Mouse (Mus musculus) spleen, adult 2 months (tissue): ENCODE data around the gene Usp2. TPM values are rescaled to one million over a fixed set of nuclear protein-coding genes. Genes with fewer than 3 reads are reported as not detected.
A peak's percentile ranks its signal among the peaks of the same experiment; 100 is the strongest.

Experiments used
- DNase-seq, 2 experiments: peaks; one replicate each; pipeline versions ENCODE4 v3.0.0 to v3.0.0-alpha.2; 2012 to 2021; ENCODE audit warnings: low spot score in 2 of 2, low read depth in 1 of 2
- H3K27ac ChIP-seq: fragments of 200-500 bp; 2 replicates; pipeline ENCODE4 v1.5.1; 2012; ENCODE audit warnings: low read length, inconsistent platforms; ENCODE audit not compliant: insufficient read depth
- H3K27me3 ChIP-seq: fragments of 200-500 bp; 2 replicates; pipeline ENCODE4 v1.6.1; 2012; ENCODE audit warnings: mild to moderate bottlenecking, moderate library complexity, low read length, inconsistent platforms; ENCODE audit not compliant: control insufficient read depth, insufficient read depth
- H3K36me3 ChIP-seq: fragments of 200-500 bp; 2 replicates; pipeline ENCODE4 v1.6.1; 2012; ENCODE audit warnings: mild to moderate bottlenecking, low read length, inconsistent platforms; ENCODE audit not compliant: control insufficient read depth, insufficient read depth
- H3K4me1 ChIP-seq: fragments of 200-500 bp; 2 replicates; pipeline ENCODE4 v1.6.1; 2011; ENCODE audit warnings: inconsistent platforms; ENCODE audit not compliant: control insufficient read depth, insufficient read depth, insufficient read length
- H3K4me3 ChIP-seq: fragments of 200-500 bp; 2 replicates; pipeline ENCODE4 v1.5.1; 2011; ENCODE audit warnings: mild to moderate bottlenecking, inconsistent platforms; ENCODE audit not compliant: insufficient read depth, insufficient read length; ENCODE audit errors: extremely low read depth
- CTCF ChIP-seq: fragments of 200-500 bp; IDR thresholded peaks from 2 replicates; pipeline ENCODE4 v1.5.1; 2011; ENCODE audit warnings: mild to moderate bottlenecking, inconsistent platforms; ENCODE audit not compliant: insufficient read depth, insufficient read length, insufficient replicate concordance; ENCODE audit errors: extremely low read depth
- POLR2A ChIP-seq: fragments of 200-500 bp; IDR thresholded peaks from 2 replicates; pipeline ENCODE4 v1.6.1; 2011; ENCODE audit warnings: low read depth, low read length, inconsistent platforms
- WGBS: fragments of 180-500 bp; shearing (Covaris S2); methylation state at CpG from one replicate; pipeline ENCODE4 v1.1.7; 2018; 5-methylcytosine and 5-hydroxymethylcytosine counted together
- polyA plus RNA-seq: library from polyadenylated mRNA; depleted of rRNA; stranded (reverse); fragments of >200 nt; gene quantifications from 2 replicates; pipeline ENCODE4 v1.2.3, GENCODE M21; 2012

The Usp2 gene
- polyA plus RNA-seq, 1 experiment = 0.65 TPM

DNA sequence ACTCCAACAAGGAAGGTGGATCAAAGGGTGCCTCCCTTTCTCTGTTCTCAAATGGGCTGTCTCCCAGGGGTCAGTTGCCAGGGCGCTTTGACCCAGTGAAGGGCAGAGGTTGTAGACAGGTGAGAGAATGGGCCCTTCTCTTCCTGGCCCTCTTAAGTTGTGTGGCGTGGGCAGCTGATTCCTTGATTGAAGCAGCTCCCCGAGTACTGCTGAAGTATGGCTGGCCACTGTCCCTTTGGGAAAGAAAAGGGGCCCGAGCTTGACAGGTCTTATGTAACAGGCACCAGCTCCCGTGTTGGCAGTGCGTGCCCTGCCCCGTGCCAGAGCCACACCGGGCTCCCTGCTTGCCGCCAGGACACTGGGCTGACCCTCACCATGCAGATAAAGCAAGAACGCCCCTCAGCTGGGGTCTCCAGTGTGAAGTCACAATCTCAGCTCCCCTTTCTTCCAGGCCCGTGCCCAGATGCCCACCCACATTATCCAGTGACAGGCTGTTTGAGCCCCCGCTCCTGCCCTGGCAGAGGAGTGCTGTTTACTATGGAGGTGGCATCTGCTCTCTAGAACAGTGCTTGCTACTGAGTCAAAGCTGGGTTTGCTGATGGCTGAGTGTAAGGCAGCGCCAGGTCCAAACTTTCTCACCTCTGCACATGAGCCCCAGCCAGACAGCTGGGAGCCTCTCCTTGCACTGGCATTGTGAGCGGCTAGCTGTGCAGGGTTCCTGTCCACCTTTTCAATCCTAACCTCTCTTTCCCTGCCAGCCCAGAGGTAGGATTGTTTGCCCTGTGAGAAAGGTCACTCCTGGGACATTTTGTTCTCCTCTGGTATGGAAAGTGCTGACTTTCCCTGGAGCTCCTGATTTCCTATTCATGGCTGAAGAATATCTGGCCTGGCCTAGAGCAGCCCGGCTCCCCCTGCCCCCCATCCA, 19.2 kb downstream of the Usp2 start:
- H3K4me3 ChIP-seq = no peak overlapping the region
- no peak for TF ChIP-seq CTCF
- TF ChIP-seq POLR2A = no peak
- WGBS = 94% methylated on average over 15 of the region's 15 CpGs
- no peaks in the 10 kb centered on the region for H3K36me3 ChIP-seq
- peaks cover 18% of the 10 kb centered on the region; the same call in 1 of the 2 replicates for H3K4me1 ChIP-seq
- no peak overlapping the region for H3K27ac ChIP-seq
- no peak for DNase-seq
- peaks cover 9% of the 10 kb centered on the region for H3K27me3 ChIP-seq

DNA sequence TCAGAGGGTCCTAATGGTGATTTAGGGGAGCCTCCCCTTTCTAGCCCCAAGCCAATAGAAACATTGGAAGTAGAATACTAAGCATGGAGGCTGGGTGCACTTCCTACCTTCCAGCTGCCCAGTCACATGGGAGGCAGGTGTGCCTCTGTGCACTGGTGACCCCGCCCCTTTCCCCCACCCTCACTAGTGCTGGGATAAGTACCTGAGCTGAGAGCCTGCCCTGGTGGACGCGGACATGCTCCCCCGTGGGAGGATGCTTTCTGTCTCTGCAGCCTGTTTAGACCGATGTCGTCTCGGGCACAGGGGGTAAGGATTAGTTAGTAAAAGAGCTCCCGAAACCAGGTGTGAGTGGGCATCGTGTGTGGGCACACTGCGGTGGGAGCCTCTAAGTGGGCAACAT, 20.1 kb downstream of the Usp2 start:
- H3K4me1 ChIP-seq = peaks cover 18% of the 10 kb centered on the region; the same call in 1 of the 2 replicates
- TF ChIP-seq CTCF (no peak), POLR2A (no peak)
- peaks cover 9% of the 10 kb centered on the region for H3K27me3 ChIP-seq
- no peak for DNase-seq
- 87% methylated on average over 10 of the region's 10 CpGs for WGBS
- H3K4me3 ChIP-seq = no peak overlapping the region
- no peak overlapping the region for H3K27ac ChIP-seq
- H3K36me3 ChIP-seq = no peaks in the 10 kb centered on the region

DNA sequence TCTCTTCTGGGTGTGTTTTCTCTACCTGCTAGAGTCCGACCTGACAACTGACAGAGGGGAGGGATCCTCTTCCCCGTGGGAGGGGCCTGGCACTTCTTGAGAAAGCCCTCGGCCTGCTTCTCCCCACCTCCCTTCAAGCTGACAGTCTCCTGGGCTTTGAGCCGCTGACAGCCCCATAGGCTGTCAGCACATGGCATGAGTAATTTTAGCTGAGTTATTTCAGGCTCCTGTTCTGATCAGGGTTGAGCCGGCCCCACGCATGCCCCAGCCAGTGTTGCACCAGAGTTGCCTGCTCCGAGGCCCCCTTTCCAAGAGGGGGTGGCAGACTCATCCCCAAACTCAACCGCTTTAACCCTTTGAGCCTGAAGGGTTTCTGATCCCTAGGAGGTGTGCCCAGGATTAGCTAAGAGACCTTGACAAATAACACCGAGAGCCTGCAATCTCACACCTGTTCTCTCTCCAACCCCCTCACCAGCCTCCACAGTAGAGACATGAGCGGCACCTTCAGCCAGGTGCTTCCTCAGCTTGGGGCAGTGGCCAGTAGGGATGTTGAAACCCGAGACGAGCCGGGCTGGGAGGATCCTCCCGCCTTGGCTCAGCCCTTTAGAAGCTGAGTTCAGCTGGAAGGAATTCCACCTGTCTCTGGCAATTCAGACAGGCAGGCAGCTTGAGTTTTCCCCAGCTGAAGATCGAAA, 21.1 kb downstream of the Usp2 start:
- WGBS = 24% methylated on average over 15 of the region's 15 CpGs
- Histone ChIP-seq H3K27ac (no peak overlapping the region), H3K4me3 (no peak overlapping the region), H3K27me3 (peaks cover 9% of the 10 kb centered on the region), H3K36me3 (no peaks in the 10 kb centered on the region), H3K4me1 (peaks cover 18% of the 10 kb centered on the region; the same call in 1 of the 2 replicates)
- no peak for TF ChIP-seq POLR2A
- no peak for TF ChIP-seq CTCF
- no peak for DNase-seq

DNA sequence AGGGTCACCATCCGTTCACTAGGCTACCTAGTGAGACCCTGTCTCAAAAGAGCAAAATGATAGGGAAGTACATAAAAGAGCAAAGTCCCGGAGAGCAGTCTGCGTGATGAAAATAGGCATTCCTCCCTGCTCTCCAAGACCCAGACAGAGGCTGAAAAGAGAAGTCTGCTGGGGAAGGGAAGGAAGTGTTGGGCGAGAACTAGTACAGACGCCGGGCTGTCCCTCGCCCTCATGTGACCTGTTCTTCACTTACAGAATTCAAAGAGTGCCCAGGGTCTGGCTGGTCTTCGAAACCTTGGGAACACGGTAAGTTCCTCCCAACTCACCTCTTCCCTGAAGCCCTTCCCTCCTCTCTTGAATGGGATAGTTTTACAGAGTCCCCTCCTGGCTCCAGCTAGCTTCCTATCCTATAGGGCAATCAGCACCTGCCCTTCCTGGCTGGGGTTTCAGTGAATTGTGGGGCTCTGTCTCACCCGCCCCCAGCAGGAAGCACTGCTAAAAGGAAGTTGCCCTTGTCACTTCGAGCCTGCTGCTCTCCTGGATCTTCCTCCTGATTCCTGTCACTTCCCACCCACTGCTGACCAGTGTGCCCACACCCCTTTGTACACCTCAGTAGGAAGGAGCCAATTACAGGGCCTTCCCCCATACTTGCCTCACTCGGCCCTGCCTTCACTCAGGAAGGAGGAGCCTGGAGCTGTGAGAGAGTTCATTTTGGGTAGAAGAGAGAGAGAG, 22.2 kb downstream of the Usp2 start:
- Histone ChIP-seq H3K27ac (no peak overlapping the region), H3K36me3 (no peaks in the 10 kb centered on the region), H3K4me1 (peaks cover 19% of the 10 kb centered on the region; the same call in 1 of the 2 replicates), H3K4me3 (no peak overlapping the region), H3K27me3 (peaks cover 9% of the 10 kb centered on the region)
- DNase-seq = no peak
- TF ChIP-seq CTCF = no peak
- WGBS = 16% methylated on average over 12 of the region's 12 CpGs

DNA sequence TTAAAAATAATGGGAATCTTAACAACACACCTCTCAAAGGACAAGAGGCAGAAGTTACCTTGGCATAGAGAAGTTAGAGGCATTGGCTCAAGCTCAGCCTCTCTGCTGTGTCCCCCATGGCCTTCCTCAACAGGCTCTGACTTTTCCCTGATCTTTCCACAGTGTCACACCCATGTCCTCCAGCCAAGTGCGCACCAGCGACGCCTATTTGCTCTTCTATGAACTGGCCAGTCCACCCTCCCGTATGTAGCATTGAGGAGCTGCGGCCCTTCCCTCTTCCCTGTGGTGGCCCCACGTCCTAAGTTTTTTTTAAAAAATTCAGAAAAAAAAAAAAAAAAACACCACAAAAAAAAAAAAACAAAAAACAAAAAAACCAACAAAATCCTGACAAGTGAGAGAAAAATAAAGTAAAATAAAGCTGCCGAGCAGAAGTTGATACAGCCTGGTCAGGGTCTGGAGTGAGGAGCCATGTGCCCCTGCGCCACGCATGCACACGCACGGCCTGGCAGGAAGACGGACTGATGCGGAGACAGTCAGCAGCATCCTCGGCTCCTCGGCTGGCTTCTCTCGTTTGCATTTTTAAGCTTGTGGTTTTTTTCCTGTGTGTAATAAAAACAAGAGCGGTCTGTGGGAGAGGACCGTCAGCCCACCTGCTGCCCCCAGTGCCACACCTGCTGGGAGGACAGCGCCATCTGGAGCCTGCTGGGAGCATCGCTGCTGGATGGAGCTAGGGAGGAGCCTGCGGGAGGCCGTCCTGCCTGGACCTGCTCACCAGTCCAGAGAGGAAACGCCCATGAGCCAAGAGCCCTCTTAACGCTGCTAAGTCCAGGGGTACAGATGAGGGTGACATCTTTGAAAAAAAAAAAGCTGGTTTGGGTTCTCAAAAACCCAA, 27.0 kb downstream of the Usp2 start:
- DNase-seq = peak; percentile 50 to 71
- no peak for TF ChIP-seq POLR2A
- peak; percentile 89 for TF ChIP-seq CTCF
- 34% methylated on average over 24 of the region's 24 CpGs for WGBS
- H3K4me1 ChIP-seq = peaks cover 13% of the 10 kb centered on the region; the same call in 1 of the 2 replicates
- no peak overlapping the region for H3K4me3 ChIP-seq
- H3K27me3 ChIP-seq = no peaks in the 10 kb centered on the region
- no peak overlapping the region for H3K27ac ChIP-seq
- H3K36me3 ChIP-seq = no peaks in the 10 kb centered on the region

DNA sequence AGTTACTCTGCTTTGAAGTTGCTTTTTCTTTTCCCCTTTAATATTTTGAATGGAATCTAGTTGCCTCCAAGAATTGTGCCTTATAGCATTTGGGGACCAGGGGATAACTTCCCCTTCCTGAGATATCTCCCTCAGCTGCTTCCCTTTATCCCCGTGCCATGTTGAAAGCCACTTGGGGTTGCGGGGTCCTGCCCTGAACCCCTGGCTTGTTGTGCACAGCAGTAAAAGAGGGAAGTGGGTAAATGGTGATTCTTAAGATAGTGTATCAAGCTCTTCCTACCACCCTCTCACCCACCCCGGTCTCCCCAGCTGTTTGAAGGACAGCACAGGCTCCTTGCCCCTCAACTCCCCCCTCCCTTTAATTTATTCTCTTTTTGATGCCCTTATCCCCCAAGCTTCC, 27.9 kb downstream of the Usp2 start:
- Histone ChIP-seq H3K36me3 (no peaks in the 10 kb centered on the region), H3K27me3 (no peaks in the 10 kb centered on the region), H3K4me1 (peaks cover 8% of the 10 kb centered on the region; the same call in 1 of the 2 replicates), H3K4me3 (no peak overlapping the region), H3K27ac (no peak overlapping the region)
- no peak for TF ChIP-seq POLR2A
- no peak for TF ChIP-seq CTCF
- no peak for DNase-seq
- WGBS = 37% methylated on average over 3 of the region's 3 CpGs
